Mouse (Mus musculus): ENCODE results near the gene Tgm6. TPM values are rescaled to one million over a fixed set of nuclear protein-coding genes. Genes with fewer than 3 reads are reported as not detected.

Tgm6 gene
- total RNA-seq (2023): not detected

GRCm38 (mm10) chr2:130112116-130112515 is at the start of gene Tgm6:
Gene Tgm6, plus strand, starts transcription at chr2:130112416.

DNA sequence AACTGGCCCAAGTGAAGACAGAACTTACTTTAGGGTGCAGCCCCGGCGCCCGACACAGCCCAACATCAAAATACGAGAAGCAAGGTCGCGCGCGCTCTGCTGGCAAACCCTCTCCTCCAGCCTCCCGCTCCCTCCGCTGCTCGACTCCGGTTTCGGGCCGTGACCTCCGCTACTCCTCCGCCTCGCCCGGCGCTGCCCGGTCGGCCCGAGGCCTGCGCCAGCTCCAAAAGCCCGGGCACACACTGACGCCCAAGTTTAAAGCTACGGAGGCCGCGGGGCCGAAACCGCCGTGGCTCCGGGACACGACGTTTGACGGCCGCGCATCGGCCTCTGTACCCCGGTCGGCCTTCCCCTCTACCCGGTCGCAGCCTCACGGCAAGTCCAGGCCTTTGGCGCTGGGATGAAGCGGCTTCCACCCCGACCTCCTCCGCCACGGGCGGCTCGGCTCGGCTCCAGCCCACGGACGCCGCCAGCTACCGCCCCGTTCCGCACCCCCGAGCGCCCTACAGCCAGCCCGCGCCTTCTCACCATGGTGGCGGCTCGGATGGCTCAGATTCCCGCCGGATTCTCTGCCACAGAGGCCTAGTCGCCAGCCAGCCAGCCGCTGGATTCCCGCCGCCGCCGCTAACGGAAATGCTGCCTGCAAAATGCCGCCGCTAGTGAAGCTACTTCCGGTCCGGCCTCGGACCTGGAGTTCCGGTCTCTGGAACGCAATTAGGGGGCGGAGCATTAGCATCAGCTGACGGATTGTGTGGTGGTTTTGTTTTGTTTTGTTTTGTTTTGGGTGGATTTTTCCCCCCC is 66.7 kb downstream of the Tgm6 start, which contains the start of gene Snrpb:
Snrpb (minus strand) TSS at position 698 of the 801 bp plus-strand sequence.

DNA sequence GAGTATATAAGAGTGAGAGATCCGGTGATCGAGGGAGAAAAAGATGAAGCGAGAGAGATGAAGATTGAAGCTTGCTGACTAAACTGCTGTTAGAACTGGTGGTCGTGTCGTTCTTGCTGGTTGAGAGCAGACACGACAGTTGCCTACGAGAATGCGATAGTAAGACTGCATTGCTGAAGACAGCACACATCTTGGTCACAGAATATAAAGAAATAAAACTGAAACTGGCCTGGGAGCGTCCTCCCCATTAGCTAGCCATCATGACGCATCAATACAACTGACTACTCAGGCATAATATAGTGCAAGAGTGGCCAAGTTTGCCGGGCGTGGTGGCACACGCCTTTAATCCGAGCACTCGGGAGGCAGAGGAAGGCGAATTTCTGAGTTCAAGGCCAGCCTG is 82.7 kb downstream of the Tgm6 start, which contains the start of gene Tmc2:
Tmc2 (plus strand) TSS at position 301 of the 400 bp plus-strand sequence.

Other genes with a start within 250 kb of the Tgm6 start
- not detected for gene Tgm3, start 100.1 kb upstream of the Tgm6 start, total RNA-seq (2023)
- 100 to 1,000 TPM; 203 to 212 TPM for gene Snrpb, start 67.0 kb downstream of the Tgm6 start, total RNA-seq (2023)
- gene Tmc2, start 82.8 kb downstream of the Tgm6 start, total RNA-seq (2023): not detected
- gene Nop56, start 162.0 kb downstream of the Tgm6 start, total RNA-seq (2023): 100 to 1,000 TPM; 413 to 486 TPM
- 100 to 1,000 TPM; 123 to 134 TPM for gene Idh3b, start 172.1 kb downstream of the Tgm6 start, total RNA-seq (2023)
- under 1 TPM in 1 of 2 experiments, not detected in 1; 0.20 TPM for gene Ebf4, start 182.8 kb downstream of the Tgm6 start, total RNA-seq (2023)

Measured in T-cell, adult 66 days (primary cell).